Mouse (Mus musculus) hindbrain, embryonic 11.5 days (tissue): ENCODE measurements around the gene Rundc3a. TPM values are rescaled to one million over a fixed set of nuclear protein-coding genes. Genes with fewer than 3 reads are reported as not detected.

Experiments used
- ATAC-seq: fragments of 200-750 bp; cut with Nextera tagmentation; 2 replicates; pipeline ENCODE4 v1.8.0; 2017; ENCODE audit warnings: mild to moderate bottlenecking, moderate TSS enrichment, moderate library complexity; ENCODE audit not compliant: low FRiP score
- DNase-seq: peaks from one replicate; pipeline ENCODE4 v3.0.0-alpha.2; 2015; ENCODE audit warnings: low spot score
- H3K27ac ChIP-seq: fragments of 300-500 bp; sonication (generic); 2 replicates; pipeline ENCODE4 v1.5.1; 2014; ENCODE audit warnings: mild to moderate bottlenecking, low read depth, low read length
- H3K27me3 ChIP-seq: fragments of 300-500 bp; sonication (generic); 2 replicates; pipeline ENCODE4 v1.6.1; 2014; ENCODE audit warnings: mild to moderate bottlenecking, low read length, moderate library complexity, mixed read lengths; ENCODE audit not compliant: control insufficient read depth, insufficient read depth
- H3K36me3 ChIP-seq: fragments of 300-500 bp; sonication (generic); 2 replicates; pipeline ENCODE4 v1.6.1; 2014; ENCODE audit warnings: mild to moderate bottlenecking, low read length, moderate library complexity, mixed read lengths; ENCODE audit not compliant: control insufficient read depth, insufficient read depth
- H3K4me1 ChIP-seq: fragments of 300-500 bp; sonication (generic); replicated peaks from 2 replicates; pipeline ENCODE4 v1.6.1; 2014; ENCODE audit warnings: low read length, mixed read lengths; ENCODE audit not compliant: control insufficient read depth, insufficient read depth
- H3K4me2 ChIP-seq: fragments of 300-500 bp; sonication (generic); replicated peaks from 2 replicates; pipeline ENCODE4 v1.6.1; 2014; ENCODE audit warnings: mild to moderate bottlenecking, low read depth, low read length
- H3K4me3 ChIP-seq: fragments of 300-500 bp; sonication (generic); 2 replicates; pipeline ENCODE4 v1.5.1; 2014; ENCODE audit warnings: low read depth, low read length
- H3K9ac ChIP-seq: fragments of 300-500 bp; sonication (generic); 2 replicates; pipeline ENCODE4 v1.6.1; 2014; ENCODE audit warnings: low read depth, low read length
- H3K9me3 ChIP-seq: fragments of 300-500 bp; sonication (generic); 2 replicates; pipeline ENCODE4 v1.6.1; 2016; ENCODE audit warnings: low read length; ENCODE audit not compliant: control insufficient read depth
- WGBS: fragments of 180-500 bp; shearing (Covaris S2); extraction: QIAGEN DNeasy Blood & Tissue Kit; methylation state at CpG from one replicate; pipeline ENCODE4 v1.1.7; 2014; 5-methylcytosine and 5-hydroxymethylcytosine counted together
- polyA plus RNA-seq: library from polyadenylated mRNA; unstranded; fragments of >200 nt; fragmentation: Nextera tagmentation; extraction: Ambion mirVana; gene quantifications from 2 replicates; pipeline ENCODE4 v1.2.1, GENCODE M21; 2014

Rundc3a gene
- polyA plus RNA-seq, 1 experiment from 2014 or later = 47.8 TPM

DNA sequence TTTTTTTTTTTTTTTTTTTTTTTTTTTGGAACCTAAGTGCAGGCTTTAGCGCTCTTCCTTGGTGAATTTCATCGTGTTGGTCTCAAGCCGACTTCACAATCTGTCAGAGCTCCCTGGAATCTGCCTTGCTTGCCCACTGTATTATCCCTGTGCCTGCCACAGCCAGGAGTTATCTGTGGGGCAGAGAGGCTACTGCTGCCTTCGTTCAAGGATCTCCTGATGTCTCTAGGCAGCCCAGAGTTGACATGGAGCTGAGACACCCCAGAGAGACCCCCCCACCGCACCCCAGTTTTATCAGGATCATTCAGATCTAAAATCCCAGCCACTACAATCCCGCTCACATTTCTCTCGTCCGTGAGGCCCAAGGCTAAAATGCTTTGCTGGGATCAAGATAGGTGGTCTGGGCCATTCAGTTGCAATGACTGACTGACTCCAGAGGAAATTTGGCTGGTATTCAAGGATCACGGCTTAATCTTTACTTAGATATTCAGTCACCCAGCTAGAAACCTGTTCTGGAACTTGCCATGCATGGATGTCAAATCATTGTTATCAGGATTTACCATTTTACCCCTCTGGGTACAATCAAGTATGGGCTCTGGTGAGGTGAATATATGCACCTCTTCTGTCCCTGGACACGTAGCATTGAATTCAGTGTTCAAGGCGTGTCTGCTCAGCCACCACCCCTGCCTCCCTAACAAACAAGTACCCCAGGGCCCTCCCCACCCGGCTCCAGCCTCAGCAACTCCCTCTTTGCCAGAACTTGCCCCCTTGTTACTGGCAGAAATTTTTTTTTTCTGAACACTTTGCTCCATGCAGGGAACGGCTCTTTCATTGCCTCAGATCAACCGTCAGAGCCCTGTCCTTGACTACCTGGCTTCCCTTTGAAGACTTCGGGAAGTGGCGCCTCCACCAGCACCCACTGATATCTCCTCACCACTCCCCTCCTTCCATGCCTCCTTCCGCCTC lies 56.1 kb downstream of the Rundc3a start:
- H3K4me1 ChIP-seq = peaks cover 15% of the 10 kb centered on the region
- no peak overlapping the region for H3K4me3 ChIP-seq
- no peak overlapping the region for H3K9ac ChIP-seq
- H3K27ac ChIP-seq = no peak overlapping the region
- H3K27me3 ChIP-seq = peaks cover 5% of the 10 kb centered on the region; the same call in 1 of the 2 replicates
- ATAC-seq (no peak), DNase-seq (no peak)
- H3K36me3 ChIP-seq = no peaks in the 10 kb centered on the region
- no peaks in the 10 kb centered on the region for H3K9me3 ChIP-seq
- H3K4me2 ChIP-seq = no peak overlapping the region
- 55% methylated on average over 17 of the region's 17 CpGs for WGBS

Other genes starting within 250 kb of the Rundc3a start
- 0.14 TPM in 1 of 2 replicates, not detected in the other for gene Nags, start 247.9 kb upstream of the Rundc3a start, polyA plus RNA-seq
- 33.2 and 34.4 TPM in 2 replicates for gene Tmem101, start 237.0 kb upstream of the Rundc3a start, polyA plus RNA-seq
- gene Lsm12, start 208.1 kb upstream of the Rundc3a start, polyA plus RNA-seq = 76.0 and 80.1 TPM in 2 replicates
- 28.8 and 31.9 TPM in 2 replicates for gene G6pc3, start 203.8 kb upstream of the Rundc3a start, polyA plus RNA-seq
- 32.2 and 36.6 TPM in 2 replicates for gene Hdac5, start 163.2 kb upstream of the Rundc3a start, polyA plus RNA-seq
- 13.2 and 14.0 TPM in 2 replicates for gene BC030867, start 144.5 kb upstream of the Rundc3a start, polyA plus RNA-seq
- gene Asb16, start 124.7 kb upstream of the Rundc3a start, polyA plus RNA-seq = 0.06 and 0.08 TPM in 2 replicates
- gene Tmub2, start 108.5 kb upstream of the Rundc3a start, polyA plus RNA-seq = 64.0 and 65.2 TPM in 2 replicates
- 17.5 and 22.0 TPM in 2 replicates for gene Atxn7l3, start 96.8 kb upstream of the Rundc3a start, polyA plus RNA-seq
- 82.1 and 83.4 TPM in 2 replicates for gene Ubtf, start 73.7 kb upstream of the Rundc3a start, polyA plus RNA-seq
- gene Slc4a1, start 27.2 kb upstream of the Rundc3a start, polyA plus RNA-seq = 25.8 and 28.1 TPM in 2 replicates
- 152 and 166 TPM in 2 replicates for gene Slc25a39, start 14.5 kb downstream of the Rundc3a start, polyA plus RNA-seq
- 43.3 and 47.2 TPM in 2 replicates for gene Grn, start 36.9 kb downstream of the Rundc3a start, polyA plus RNA-seq
- gene Fam171a2, start 54.3 kb downstream of the Rundc3a start, polyA plus RNA-seq = 10.7 and 11.7 TPM in 2 replicates
- 3.9 and 5.5 TPM in 2 replicates for gene Itga2b, start 76.7 kb downstream of the Rundc3a start, polyA plus RNA-seq
- 48.8 and 68.1 TPM in 2 replicates for gene Gpatch8, start 163.0 kb downstream of the Rundc3a start, polyA plus RNA-seq
- 5.6 and 7.3 TPM in 2 replicates for gene Gm11627, start 186.1 kb downstream of the Rundc3a start, polyA plus RNA-seq
- gene Fzd2, start 211.0 kb downstream of the Rundc3a start, polyA plus RNA-seq = 29.5 and 31.7 TPM in 2 replicates